In genomic region chr6:87913661-87914325, GRCm38 (mm10) we compare ENCODE assay signal across 8 mouse cellular contexts. TPM values are rescaled to one million over a fixed set of nuclear protein-coding genes. Genes with fewer than 3 reads are reported as not detected.
A peak's percentile ranks its signal among the peaks of the same experiment; 100 is the strongest.
DNase-seq lines count a peak whose midpoint lies in the region; ATAC-seq and TF ChIP-seq lines count a peak whose summit lies in the region.

Gene Hmces, plus strand, starts transcription at chr6:87913935.

- peak within 1 kb of the TSS; percentile 93 for H3K4me2 ChIP-seq in forebrain, postnatal 0 days (ENCODE audit: low read depth)

- H3K4me3 ChIP-seq in forebrain, postnatal 0 days (ENCODE audit: low read depth, low read length): peak within 1 kb of the TSS; percentile 90

- 0 out of 2 replicates have a peak, but pooled peaks cover 9% of the 10 kb centered on the region for H3K4me1 ChIP-seq in forebrain, postnatal 0 days (ENCODE audit: insufficient read depth)

- 2% methylated on average over 58 of the region's 62 CpGs for WGBS in forebrain, postnatal 0 days

- H3K36me3 ChIP-seq in forebrain, postnatal 0 days (ENCODE audit: insufficient read depth): peaks cover 54% of the 10 kb centered on the region

- DNase-seq in Muller cell, postnatal 12 days (ENCODE audit: inconsistent ontology term): peak; percentile 85
- peak; percentile 81 to 83 for DNase-seq in cerebellum, adult 18-20 months
- DNase-seq in forebrain, postnatal 0 days: peak; percentile 81
- peak; percentile 44 for DNase-seq in layer of hippocampus, adult 9-11 months
- DNase-seq in lung, postnatal 10 days: peak; percentile 76
- DNase-seq in ovary, postnatal 14 days (ENCODE audit: low spot score): peak; percentile 52
- DNase-seq in thymus, postnatal 0 days (ENCODE audit: low spot score): peak; percentile 78

- H3K27me3 ChIP-seq in forebrain, postnatal 0 days (ENCODE audit: insufficient read depth, low read length): no peaks in the 10 kb centered on the region

- TF ChIP-seq CTCF in forebrain, postnatal 0 days (IDR thresholded peaks at IDR 0.05; ENCODE audit: low read depth): no peak

- H3K9ac ChIP-seq in forebrain, postnatal 0 days: peak within 1 kb of the TSS; percentile 89

- peak within 1 kb of the TSS; percentile 78 for H3K27ac ChIP-seq in forebrain, postnatal 0 days (ENCODE audit: low read depth, low read length)

- ATAC-seq in forebrain, postnatal 0 days: peak; percentile 96
- ATAC-seq in hematopoietic stem cell, adult 5-6 weeks (replicated peaks in 1 of 2; ENCODE audit: insufficient read depth in 1 of 2, low FRiP score in 2 of 2, low TSS enrichment in 1 of 2, low read depth in 1 of 2, poor library complexity in 2 of 2, severe bottlenecking in 2 of 2): peak; percentile 52 to 68

- no peaks in the 10 kb centered on the region for H3K9me3 ChIP-seq in forebrain, postnatal 0 days (ENCODE audit: low read length)

RNA-seq across cellular contexts. Expression of gene Hmces, which starts in this region (rescaled TPM):
- 25.7 and 42.5 TPM in 2 replicates for total RNA-seq in forebrain, postnatal 0 days (2014; rRNA removed)
- 40.4 and 45.2 TPM in 2 replicates for polyA plus RNA-seq in forebrain, postnatal 0 days (2015; fragmentation: Nextera tagmentation; extraction: Ambion mirVana)
- total RNA-seq in hematopoietic stem cell, adult 5-6 weeks (2017): 31.2 and 75.3 TPM in 2 replicates
- polyA plus RNA-seq in thymus, postnatal 0 days (2015; fragmentation: Nextera tagmentation; extraction: Ambion mirVana): 49.3 and 50.0 TPM in 2 replicates

Comparison
In these comparisons a context has a peak if more than half of its experiments do, and no peak if none do; other contexts are left out.
1. Peak in every context shown above with its lines: DNase-seq, ATAC-seq, H3K4me3 ChIP-seq and H3K27ac ChIP-seq.